Mouse (Mus musculus) forebrain, embryonic 16.5 days (tissue): ENCODE results near the gene Axdnd1. TPM values are rescaled to one million over a fixed set of nuclear protein-coding genes. Genes with fewer than 3 reads are reported as not detected.

Source experiments
- ATAC-seq: fragments of 200-750 bp; cut with Nextera tagmentation; 2 replicates; pipeline ENCODE4 v1.8.0; 2017; ENCODE audit warnings: mild to moderate bottlenecking, moderate library complexity
- H3K27ac ChIP-seq: fragments of 300-500 bp; sonication (generic); 2 replicates; pipeline ENCODE4 v1.5.1; 2014; ENCODE audit warnings: low read length, control low read depth
- H3K27me3 ChIP-seq: fragments of 300-500 bp; sonication (generic); replicated peaks from 2 replicates; pipeline ENCODE4 v1.6.1; 2014; ENCODE audit warnings: low read length; ENCODE audit not compliant: control insufficient read depth, insufficient read depth
- H3K36me3 ChIP-seq: fragments of 300-500 bp; sonication (generic); 2 replicates; pipeline ENCODE4 v1.6.1; 2014; ENCODE audit not compliant: control insufficient read depth, insufficient read depth
- H3K4me1 ChIP-seq: fragments of 300-500 bp; sonication (generic); replicated peaks from 2 replicates; pipeline ENCODE4 v1.6.1; 2014; ENCODE audit warnings: low read length; ENCODE audit not compliant: control insufficient read depth, insufficient read depth
- H3K4me2 ChIP-seq: fragments of 300-500 bp; sonication (generic); 2 replicates; pipeline ENCODE4 v1.6.1; 2014; ENCODE audit warnings: mild to moderate bottlenecking, low read length, control low read depth
- H3K4me3 ChIP-seq: fragments of 300-500 bp; sonication (generic); replicated peaks from 2 replicates; pipeline ENCODE4 v1.5.1; 2014; ENCODE audit warnings: mild to moderate bottlenecking, low read length, control low read depth
- H3K9ac ChIP-seq: fragments of 300-500 bp; sonication (generic); replicated peaks from 2 replicates; pipeline ENCODE4 v1.6.1; 2014; ENCODE audit warnings: low read depth, low read length, control low read depth
- H3K9me3 ChIP-seq: fragments of 300-500 bp; sonication (generic); 2 replicates; pipeline ENCODE4 v1.6.1; 2016; ENCODE audit warnings: low read length; ENCODE audit not compliant: control insufficient read depth
- WGBS: fragments of 180-500 bp; shearing (Covaris S2); extraction: QIAGEN DNeasy Blood & Tissue Kit; methylation state at CpG from one replicate; pipeline ENCODE4 v1.1.7; 2014; 5-methylcytosine and 5-hydroxymethylcytosine counted together
- polyA plus RNA-seq: library from polyadenylated mRNA; unstranded; fragments of >200 nt; fragmentation: Nextera tagmentation; extraction: Ambion mirVana; gene quantifications from 2 replicates; pipeline ENCODE4 v1.2.1, GENCODE M21; 2015

Gene Axdnd1
- polyA plus RNA-seq, 1 experiment from 2014 or later: not detected

DNA sequence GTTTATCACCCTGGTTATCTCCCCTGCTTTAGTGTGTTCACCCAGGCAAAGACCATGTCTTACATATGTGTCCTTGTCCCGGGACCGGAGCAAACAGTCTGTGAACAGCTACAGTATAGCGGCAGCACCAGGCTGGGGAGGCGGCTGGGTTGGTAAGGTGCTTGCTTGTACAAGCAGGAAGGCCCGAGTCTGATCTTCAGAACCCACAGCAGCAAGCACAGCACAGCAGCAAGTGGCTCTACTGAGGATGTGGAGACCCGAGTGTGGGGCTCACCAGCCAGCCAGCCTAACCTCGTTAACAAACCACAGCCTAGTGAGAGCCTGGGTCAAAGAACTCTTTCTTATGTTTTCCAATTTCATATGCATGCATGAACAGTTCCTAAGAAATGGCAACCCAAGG lies 140.8 kb downstream of the Axdnd1 start:
- Histone ChIP-seq H3K27ac (no peak overlapping the region), H3K27me3 (no peaks in the 10 kb centered on the region), H3K36me3 (no peaks in the 10 kb centered on the region), H3K4me3 (no peak overlapping the region), H3K9me3 (no peaks in the 10 kb centered on the region), H3K4me2 (no peak overlapping the region), H3K4me1 (no peaks in the 10 kb centered on the region), H3K9ac (no peak overlapping the region)
- no peak for ATAC-seq
- WGBS: 73% methylated on average over 7 of the region's 7 CpGs

DNA sequence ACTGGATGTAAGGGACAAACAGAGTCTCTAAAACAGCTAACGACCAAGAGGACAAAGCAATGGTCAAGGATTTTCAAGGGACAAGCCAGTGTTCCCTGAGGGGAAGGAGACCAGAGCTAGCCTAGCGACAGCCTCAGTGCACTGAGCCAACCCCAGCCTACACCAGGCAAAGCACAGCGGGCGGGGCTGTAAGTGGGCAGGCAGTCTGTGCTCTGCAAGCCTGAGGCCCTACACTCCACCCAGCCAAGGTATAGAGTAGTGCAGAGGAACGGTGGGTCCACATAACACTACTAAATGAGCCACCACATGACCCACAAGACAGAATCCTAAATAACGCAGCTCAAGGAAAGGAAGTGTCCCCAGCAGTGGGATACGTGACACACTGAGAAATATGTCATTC lies 147.3 kb downstream of the Axdnd1 start:
- 63% methylated on average over 7 of the region's 7 CpGs for WGBS
- no peak for ATAC-seq
- no peak overlapping the region for H3K27ac ChIP-seq
- no peak overlapping the region for H3K4me3 ChIP-seq
- no peak overlapping the region for H3K9ac ChIP-seq
- H3K36me3 ChIP-seq: no peaks in the 10 kb centered on the region
- no peaks in the 10 kb centered on the region for H3K9me3 ChIP-seq
- H3K27me3 ChIP-seq: no peaks in the 10 kb centered on the region
- H3K4me2 ChIP-seq: no peak overlapping the region
- no peaks in the 10 kb centered on the region for H3K4me1 ChIP-seq

Other genes starting within 250 kb of the Axdnd1 start
- gene Fam163a, start 216.1 kb downstream of the Axdnd1 start, polyA plus RNA-seq: 1.7 and 2.6 TPM in 2 replicates
- 0.41 and 1.3 TPM in 2 replicates for gene Tdrd5, start 117.5 kb downstream of the Axdnd1 start, polyA plus RNA-seq
- gene Nphs2, start 110.4 kb downstream of the Axdnd1 start, polyA plus RNA-seq: 0.75 and 1.1 TPM in 2 replicates
- 492 and 576 TPM in 2 replicates for gene Gm2000, start 55.1 kb downstream of the Axdnd1 start, polyA plus RNA-seq
- gene Soat1, start 53.2 kb upstream of the Axdnd1 start, polyA plus RNA-seq: 10.1 and 16.2 TPM in 2 replicates
- gene Gm10031, start 102.9 kb upstream of the Axdnd1 start, polyA plus RNA-seq: 0.73 and 1.3 TPM in 2 replicates
- 7.4 TPM in 2 replicates for gene Abl2, start 137.6 kb upstream of the Axdnd1 start, polyA plus RNA-seq